Mouse (Mus musculus) heart, adult 2 months (tissue): ENCODE measurements around the gene Gm5930. TPM values are rescaled to one million over a fixed set of nuclear protein-coding genes. Genes with fewer than 3 reads are reported as not detected.
A peak's percentile ranks its signal among the peaks of the same experiment; 100 is the strongest.
"Not testable (repeated sequence)": the region's sequence is repeated elsewhere in the genome, so short reads cannot be mapped to it uniquely, and the experiment has no call there.

ENCODE experiments used
- DNase-seq, 2 experiments: peaks; one replicate each; pipeline ENCODE4 v3.0.0; 2021
- H3K27ac ChIP-seq: fragments of 200-600 bp; 2 replicates; pipeline ENCODE4 v1.8.1; 2022
- H3K27me3 ChIP-seq: fragments of 200-500 bp; 2 replicates; pipeline ENCODE4 v1.6.1; 2012; ENCODE audit warnings: mild to moderate bottlenecking, low read length, inconsistent platforms, mixed read lengths; ENCODE audit not compliant: control insufficient read depth, insufficient read depth
- H3K36me3 ChIP-seq: fragments of 200-500 bp; 2 replicates; pipeline ENCODE4 v1.6.1; 2012; ENCODE audit warnings: low read length, inconsistent platforms; ENCODE audit not compliant: control insufficient read depth, insufficient read depth
- H3K4me1 ChIP-seq: fragments of 200-500 bp; 2 replicates; pipeline ENCODE4 v1.6.1; 2011; ENCODE audit warnings: low read length; ENCODE audit not compliant: control insufficient read depth, insufficient read depth
- H3K4me3 ChIP-seq: fragments of 200-600 bp; 2 replicates; pipeline ENCODE4 v1.8.1; 2022
- H3K79me2 ChIP-seq: fragments of 200-500 bp; replicated peaks from 2 replicates; pipeline ENCODE4 v1.6.1; 2012; ENCODE audit warnings: mild to moderate bottlenecking, inconsistent platforms, low read length, moderate library complexity, mixed read lengths; ENCODE audit not compliant: control insufficient read depth, insufficient read depth
- H3K9ac ChIP-seq: fragments of 200-500 bp; 2 replicates; pipeline ENCODE4 v1.6.1; 2012; ENCODE audit warnings: low read depth, mild to moderate bottlenecking, control low read depth, inconsistent platforms, low read length, mixed read lengths
- CTCF ChIP-seq: fragments of 200-600 bp; IDR thresholded peaks from 2 replicates; pipeline ENCODE4 v1.8.1; 2022; ENCODE audit warnings: antibody characterized with exemption, mild to moderate bottlenecking, moderate library complexity
- WGBS: fragments of 180-500 bp; shearing (Covaris S2); methylation state at CpG from one replicate; pipeline ENCODE4 v1.1.7; 2018; 5-methylcytosine and 5-hydroxymethylcytosine counted together
- intact Hi-C: fragments of 180-260 bp; cut with DNase I; formaldehyde crosslinking; loops from one replicate; pipeline ENCODE4 v1.15.1; 2025
- long read RNA-seq: library from polyadenylated mRNA; stranded (forward); transcript quantifications from one replicate; pipeline ENCODE4 v2.0.0, GENCODE M21; 2021
- polyA plus RNA-seq: library from polyadenylated mRNA; depleted of rRNA; stranded (reverse); fragments of >200 nt; gene quantifications from 2 replicates; pipeline ENCODE4 v1.2.3, GENCODE M21; 2012; rRNA removed
- total RNA-seq, 2 experiments: library from RNA; stranded (reverse); gene quantifications; 2 replicates each; pipeline ENCODE4 v1.2.3; 2021

Gm5930 gene
- total RNA-seq (not detected), polyA plus RNA-seq (not detected in 2 replicates)
- long read RNA-seq, result 0 reads

DNA sequence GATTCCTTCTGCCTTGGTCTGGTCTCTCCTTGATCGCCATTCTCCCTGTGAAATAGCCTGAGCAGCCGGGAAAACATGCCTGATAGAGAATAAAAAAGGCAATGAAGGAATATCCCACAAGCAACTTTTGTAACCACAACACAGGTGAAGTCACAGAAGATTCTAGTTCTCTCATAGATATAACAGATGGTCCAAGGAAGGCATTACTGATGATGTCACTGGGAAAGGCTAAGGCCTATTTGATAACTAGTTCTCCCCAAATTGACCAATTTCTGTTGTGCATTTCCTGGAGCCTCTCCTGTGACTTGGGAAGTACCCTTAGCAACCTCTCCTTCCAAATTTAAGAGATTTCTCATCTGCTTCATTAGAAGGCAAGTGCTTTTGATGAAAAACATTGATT, at the start of gene Gm5930:
Gm5930 (minus strand) TSS at position 101 of the 400 bp plus-strand sequence.
- H3K4me3 ChIP-seq, intact Hi-C loops, DNase-seq, H3K27me3 ChIP-seq, H3K27ac ChIP-seq, H3K9ac ChIP-seq, H3K36me3 ChIP-seq, H3K4me1 ChIP-seq, H3K79me2 ChIP-seq: not testable (repeated sequence)
- WGBS, result 60% methylated on average over 1 of the region's 2 CpGs

GRCm38 (mm10) chr14:44384233-44384632, 45.8 kb upstream of the Gm5930 start:
- H3K27me3 ChIP-seq, H3K4me1 ChIP-seq, DNase-seq, H3K79me2 ChIP-seq, H3K27ac ChIP-seq, H3K4me3 ChIP-seq, H3K9ac ChIP-seq, intact Hi-C loops, H3K36me3 ChIP-seq: not testable (repeated sequence)
- 63% methylated on average over 4 of the region's 4 CpGs for WGBS

GRCm38 (mm10) chr14:44365057-44365456, 26.7 kb upstream of the Gm5930 start, which contains the start of gene Gm8229:
Gene Gm8229, plus strand, starts transcription at chr14:44365357.
- H3K36me3 ChIP-seq, H3K4me1 ChIP-seq, DNase-seq, H3K27me3 ChIP-seq, H3K27ac ChIP-seq, H3K4me3 ChIP-seq, intact Hi-C loops, H3K9ac ChIP-seq, H3K79me2 ChIP-seq: not testable (repeated sequence)
- 79% methylated on average over 4 of the region's 4 CpGs for WGBS

GRCm38 (mm10) chr14:44362301-44362700, 23.9 kb upstream of the Gm5930 start:
- H3K36me3 ChIP-seq, H3K27me3 ChIP-seq, H3K27ac ChIP-seq, H3K4me1 ChIP-seq, DNase-seq, H3K79me2 ChIP-seq, H3K4me3 ChIP-seq, intact Hi-C loops, H3K9ac ChIP-seq: not testable (repeated sequence)
- TF ChIP-seq CTCF, result peak; percentile 31

DNA sequence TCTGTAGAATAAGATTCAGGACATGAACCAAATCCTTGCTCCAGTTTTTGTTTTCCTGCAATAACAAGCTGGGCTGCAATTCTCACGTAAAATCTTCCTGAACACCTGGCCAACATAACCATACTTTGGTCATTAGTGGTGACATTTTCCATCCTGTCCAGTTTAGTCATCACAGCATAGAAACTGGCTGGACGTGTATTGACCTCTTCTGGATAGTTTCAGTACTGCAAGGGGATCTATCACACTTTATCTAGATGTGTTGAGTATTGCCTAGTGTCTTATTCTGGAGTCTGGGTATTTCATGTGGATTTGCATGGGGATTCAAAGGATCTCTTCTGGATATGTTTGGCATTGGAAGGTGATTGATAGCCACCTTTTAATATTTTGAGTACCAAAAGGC, 23.0 kb upstream of the Gm5930 start:
- H3K36me3 ChIP-seq, H3K27ac ChIP-seq, H3K4me1 ChIP-seq, H3K9ac ChIP-seq, H3K27me3 ChIP-seq, intact Hi-C loops, H3K79me2 ChIP-seq, DNase-seq, H3K4me3 ChIP-seq: not testable (repeated sequence)
- 17% methylated on average over 2 of the region's 2 CpGs for WGBS

DNA sequence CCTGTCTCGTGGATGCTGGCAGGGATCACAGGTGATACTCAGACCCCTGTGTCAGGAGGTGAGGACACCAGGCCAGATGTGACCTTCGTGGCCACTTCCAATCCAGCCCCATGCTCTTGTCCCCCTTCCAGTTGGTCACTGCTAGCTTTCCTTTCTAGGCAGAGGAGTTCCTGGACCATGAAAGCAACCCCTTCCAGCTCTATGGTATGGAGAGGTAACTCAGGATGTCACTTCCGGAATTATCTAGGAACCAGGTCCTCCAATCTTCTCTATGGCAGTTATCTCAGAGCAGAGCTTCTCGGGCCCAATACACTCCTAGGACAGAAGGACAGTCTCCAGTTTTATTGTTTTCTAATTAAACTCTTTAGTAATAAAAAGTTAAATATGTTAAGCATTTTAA, 26.3 kb downstream of the Gm5930 start:
- H3K27ac ChIP-seq, H3K9ac ChIP-seq, intact Hi-C loops, DNase-seq, H3K27me3 ChIP-seq, H3K36me3 ChIP-seq, H3K79me2 ChIP-seq, H3K4me3 ChIP-seq, H3K4me1 ChIP-seq: not testable (repeated sequence)
- WGBS, result 60% methylated on average over 4 of the region's 4 CpGs

GRCm38 (mm10) chr14:44285280-44285679, 53.1 kb downstream of the Gm5930 start, which contains the start of gene Gm8220:
Gene Gm8220, plus strand, starts transcription at chr14:44285580.
- intact Hi-C loops, DNase-seq, H3K27ac ChIP-seq, H3K36me3 ChIP-seq, H3K27me3 ChIP-seq, H3K4me3 ChIP-seq, H3K79me2 ChIP-seq, H3K9ac ChIP-seq, H3K4me1 ChIP-seq: not testable (repeated sequence)
- WGBS, result 65% methylated on average over 2 of the region's 2 CpGs

Other genes starting within 250 kb of the Gm5930 start
- 1 to 10 TPM in 1 of 2 experiments, under 1 TPM in 1; 0.75 to 1.2 TPM for gene Ear2, start 235.9 kb downstream of the Gm5930 start, total RNA-seq
- 2.1 and 8.5 TPM in 2 replicates for gene Ear2, start 235.9 kb downstream of the Gm5930 start, polyA plus RNA-seq
- not detected for gene Gm3327, start 214.7 kb downstream of the Gm5930 start, total RNA-seq
- gene Gm3327, start 214.7 kb downstream of the Gm5930 start, polyA plus RNA-seq, result not detected in 2 replicates
- not detected for gene Gm8212, start 140.9 kb downstream of the Gm5930 start, total RNA-seq
- gene Gm8212, start 140.9 kb downstream of the Gm5930 start, polyA plus RNA-seq, result not detected in 2 replicates
- gene 4930503E14Rik, start 125.3 kb downstream of the Gm5930 start, total RNA-seq, result not detected
- not detected in 2 replicates for gene 4930503E14Rik, start 125.3 kb downstream of the Gm5930 start, polyA plus RNA-seq
- not detected for gene Gm8220, start 53.0 kb downstream of the Gm5930 start, total RNA-seq
- gene Gm8220, start 53.0 kb downstream of the Gm5930 start, polyA plus RNA-seq, result not detected in 2 replicates
- not detected for gene Gm8229, start 26.8 kb upstream of the Gm5930 start, total RNA-seq
- not detected in 2 replicates for gene Gm8229, start 26.8 kb upstream of the Gm5930 start, polyA plus RNA-seq
- gene Gm3371, start 72.1 kb upstream of the Gm5930 start, total RNA-seq, result not detected
- not detected in 2 replicates for gene Gm3371, start 72.1 kb upstream of the Gm5930 start, polyA plus RNA-seq
- gene Gm8232, start 95.1 kb upstream of the Gm5930 start, total RNA-seq, result not detected
- not detected in 2 replicates for gene Gm8232, start 95.1 kb upstream of the Gm5930 start, polyA plus RNA-seq
- not detected for gene BC061237, start 153.9 kb upstream of the Gm5930 start, total RNA-seq
- gene BC061237, start 153.9 kb upstream of the Gm5930 start, polyA plus RNA-seq, result not detected in 2 replicates
- gene Gm17093, start 179.7 kb upstream of the Gm5930 start, total RNA-seq, result not detected
- gene Gm17093, start 179.7 kb upstream of the Gm5930 start, polyA plus RNA-seq, result not detected in 2 replicates
- gene Gm8247, start 244.6 kb upstream of the Gm5930 start, total RNA-seq, result not detected
- not detected in 2 replicates for gene Gm8247, start 244.6 kb upstream of the Gm5930 start, polyA plus RNA-seq